Mouse (Mus musculus): ENCODE measurements at regions not wholly inside any gene's neighbourhood (a gene's known extent, or its start where the extent isn't known, plus 50 kb on each side); places are given as distances from the start of the nearest gene placed in this dataset.

DNA sequence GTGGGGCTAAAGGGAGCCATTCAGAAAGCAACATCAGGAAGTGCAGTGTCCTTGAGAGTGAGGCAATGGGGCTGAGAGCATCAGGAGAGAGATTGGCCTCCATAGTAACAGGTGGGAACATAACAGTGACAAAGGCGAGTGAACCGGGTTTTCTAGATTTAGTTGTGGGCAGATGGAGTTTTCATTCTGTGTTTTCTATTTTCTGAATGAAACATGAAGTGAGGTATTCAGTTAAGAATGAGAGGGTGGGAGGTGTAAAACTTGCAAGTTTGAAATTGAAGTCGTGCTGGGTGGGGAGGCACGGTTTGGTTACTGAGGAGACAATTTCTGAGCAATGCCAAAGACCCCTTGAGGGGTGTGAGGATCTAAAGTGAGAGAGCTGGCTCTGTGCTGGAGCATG, 893.3 kb downstream of the Diaph3 start:
- TF ChIP-seq CTCF (IDR thresholded peaks at IDR 0.05; ENCODE audit: low read depth) (no peak), EP300 (IDR thresholded peaks at IDR 0.05; ENCODE audit: low read depth) (no peak)
- H3K9me3 ChIP-seq (replicated peaks; ENCODE audit: control insufficient read depth, low read length): no peaks in the 10 kb centered on the region

DNA sequence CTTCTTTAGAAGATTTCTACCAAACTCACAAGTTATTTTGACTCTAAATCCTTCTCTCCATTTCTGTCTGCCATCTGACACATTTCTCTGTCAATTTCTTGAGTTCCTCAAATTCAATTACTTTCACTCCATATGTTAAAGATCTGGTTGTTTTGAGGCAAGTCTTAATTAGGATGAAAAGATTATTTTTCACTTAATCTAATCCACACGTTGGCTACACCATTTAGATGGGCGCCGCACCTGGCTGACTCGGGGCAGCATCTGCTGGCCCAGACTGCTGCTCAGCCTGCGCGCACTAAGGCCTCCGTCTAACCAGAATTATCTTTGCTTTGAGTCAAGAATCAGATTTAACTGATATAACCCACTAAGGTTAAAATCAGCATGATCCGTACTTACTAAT, 894.3 kb downstream of the Diaph3 start:
- Histone ChIP-seq H3K4me3 (ENCODE audit: low read depth, low read length) (no peak overlapping the region), H3K27ac (ENCODE audit: low read depth) (no peak overlapping the region), H3K4me2 (ENCODE audit: low read depth, low read length) (no peak overlapping the region), H3K27me3 (ENCODE audit: control insufficient read depth, insufficient read depth, low read length) (no peaks in the 10 kb centered on the region), H3K36me3 (replicated peaks; ENCODE audit: control insufficient read depth, insufficient read depth, low read length) (no peaks in the 10 kb centered on the region), H3K9me3 (replicated peaks; ENCODE audit: control insufficient read depth, low read length) (no peaks in the 10 kb centered on the region), H3K9ac (replicated peaks; ENCODE audit: low read depth, low read length) (no peak overlapping the region), H3K4me1 (ENCODE audit: control insufficient read depth, insufficient read depth) (no peaks in the 10 kb centered on the region)
- no peak for ATAC-seq (ENCODE audit: insufficient read depth, low read depth)
- TF ChIP-seq EP300 (IDR thresholded peaks at IDR 0.05; ENCODE audit: low read depth) (no peak), CTCF (IDR thresholded peaks at IDR 0.05; ENCODE audit: low read depth) (no peak)
- 94% methylated on average over 8 of the region's 8 CpGs for WGBS
- DNase-seq (ENCODE audit: low spot score): no peak

More for the DNA sequence above, 893.3 kb downstream of the Diaph3 start:
- Histone ChIP-seq H3K4me2 (ENCODE audit: low read depth, low read length) (no peak overlapping the region), H3K27ac (ENCODE audit: low read depth) (no peak overlapping the region), H3K4me3 (ENCODE audit: low read depth, low read length) (no peak overlapping the region), H3K27me3 (ENCODE audit: control insufficient read depth, insufficient read depth, low read length) (no peaks in the 10 kb centered on the region), H3K4me1 (ENCODE audit: control insufficient read depth, insufficient read depth) (no peaks in the 10 kb centered on the region), H3K36me3 (replicated peaks; ENCODE audit: control insufficient read depth, insufficient read depth, low read length) (no peaks in the 10 kb centered on the region), H3K9ac (replicated peaks; ENCODE audit: low read depth, low read length) (no peak overlapping the region)
- DNase-seq (ENCODE audit: low spot score) (no peak), ATAC-seq (ENCODE audit: insufficient read depth, low read depth) (no peak)
- WGBS: 81% methylated on average over 4 of the region's 4 CpGs

DNA sequence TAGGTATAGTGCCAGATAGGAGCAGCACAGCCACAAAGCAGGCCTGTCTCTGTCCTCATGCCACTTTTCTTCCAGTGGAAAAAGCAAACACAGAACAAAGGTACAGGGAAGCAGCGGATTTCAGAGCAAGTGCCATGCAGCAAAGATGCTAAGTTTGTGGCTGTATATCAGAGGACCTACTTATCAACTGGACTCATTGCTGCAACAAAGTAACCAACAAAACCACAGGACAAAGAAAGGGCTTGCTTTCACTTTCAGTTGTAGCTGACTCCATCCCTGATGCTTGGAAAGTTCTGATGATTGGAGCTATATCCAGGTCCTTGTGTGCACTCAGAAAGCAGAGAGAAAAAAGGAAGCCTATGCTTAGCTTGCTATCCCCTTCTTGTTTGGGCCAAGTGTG, 897.4 kb downstream of the Diaph3 start:
- H3K4me1 ChIP-seq (ENCODE audit: control insufficient read depth, insufficient read depth): no peaks in the 10 kb centered on the region
- DNase-seq (ENCODE audit: low spot score) (no peak), ATAC-seq (ENCODE audit: insufficient read depth, low read depth) (no peak)
- no peaks in the 10 kb centered on the region for H3K9me3 ChIP-seq (replicated peaks; ENCODE audit: control insufficient read depth, low read length)
- no peak overlapping the region for H3K9ac ChIP-seq (replicated peaks; ENCODE audit: low read depth, low read length)
- WGBS: 76% methylated on average over 1 of the region's 1 CpGs
- TF ChIP-seq CTCF (IDR thresholded peaks at IDR 0.05; ENCODE audit: low read depth) (no peak), EP300 (IDR thresholded peaks at IDR 0.05; ENCODE audit: low read depth) (no peak)
- H3K27me3 ChIP-seq (ENCODE audit: control insufficient read depth, insufficient read depth, low read length): no peaks in the 10 kb centered on the region
- H3K4me3 ChIP-seq (ENCODE audit: low read depth, low read length): no peak overlapping the region
- no peak overlapping the region for H3K27ac ChIP-seq (ENCODE audit: low read depth)
- no peak overlapping the region for H3K4me2 ChIP-seq (ENCODE audit: low read depth, low read length)
- no peaks in the 10 kb centered on the region for H3K36me3 ChIP-seq (replicated peaks; ENCODE audit: control insufficient read depth, insufficient read depth, low read length)

DNA sequence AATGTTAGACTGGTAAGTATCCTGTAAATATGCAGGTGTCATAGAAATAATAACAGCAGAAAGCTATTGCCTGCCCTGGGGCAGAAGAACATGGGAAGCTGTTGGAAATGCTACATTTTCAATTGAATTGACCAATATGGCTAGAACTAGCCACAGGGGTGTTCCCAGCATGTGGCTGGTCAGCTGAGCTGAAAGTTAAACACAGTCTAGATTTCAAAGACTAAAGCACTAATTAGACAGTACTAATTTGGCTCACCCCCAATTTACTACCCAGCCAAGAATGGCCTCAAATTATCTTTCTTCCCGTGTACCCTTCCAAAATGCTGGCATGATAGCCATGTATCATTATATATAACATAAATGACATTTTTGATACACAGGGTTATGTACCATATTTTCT, 898.2 kb downstream of the Diaph3 start:
- WGBS: 66% methylated on average over 1 of the region's 1 CpGs
- DNase-seq (ENCODE audit: low spot score): no peak
- no peaks in the 10 kb centered on the region for H3K9me3 ChIP-seq (replicated peaks; ENCODE audit: control insufficient read depth, low read length)
- no peaks in the 10 kb centered on the region for H3K27me3 ChIP-seq (ENCODE audit: control insufficient read depth, insufficient read depth, low read length)
- H3K4me1 ChIP-seq (ENCODE audit: control insufficient read depth, insufficient read depth): no peaks in the 10 kb centered on the region
- H3K4me3 ChIP-seq (ENCODE audit: low read depth, low read length): no peak overlapping the region
- no peak for ATAC-seq (ENCODE audit: insufficient read depth, low read depth)
- no peaks in the 10 kb centered on the region for H3K36me3 ChIP-seq (replicated peaks; ENCODE audit: control insufficient read depth, insufficient read depth, low read length)
- no peak overlapping the region for H3K9ac ChIP-seq (replicated peaks; ENCODE audit: low read depth, low read length)
- H3K4me2 ChIP-seq (ENCODE audit: low read depth, low read length): no peak overlapping the region
- no peak overlapping the region for H3K27ac ChIP-seq (ENCODE audit: low read depth)
- no peak for TF ChIP-seq CTCF (IDR thresholded peaks at IDR 0.05; ENCODE audit: low read depth)
- no peak for TF ChIP-seq EP300 (IDR thresholded peaks at IDR 0.05; ENCODE audit: low read depth)

DNA sequence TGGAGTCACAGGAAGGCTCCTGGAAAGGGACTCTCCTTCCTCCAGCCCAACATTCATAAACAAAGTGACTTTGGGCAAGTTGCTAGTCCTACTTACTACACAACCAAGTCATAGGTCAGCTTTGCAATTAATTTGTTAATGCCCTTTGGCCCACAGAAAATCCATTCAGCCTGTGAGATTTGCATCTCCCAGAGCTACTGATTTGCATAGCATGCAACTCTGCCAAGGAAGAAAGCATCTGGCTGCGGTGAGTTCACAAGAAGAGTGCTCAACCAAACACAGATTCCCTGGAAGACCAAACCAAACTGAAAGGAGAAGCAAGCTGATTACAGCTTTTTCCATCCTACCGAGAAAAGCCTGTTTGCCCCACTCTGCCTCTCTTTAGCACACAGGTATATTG, 901.9 kb downstream of the Diaph3 start:
- no peak for TF ChIP-seq CTCF (IDR thresholded peaks at IDR 0.05; ENCODE audit: low read depth)
- no peak for TF ChIP-seq EP300 (IDR thresholded peaks at IDR 0.05; ENCODE audit: low read depth)
- Histone ChIP-seq H3K4me1 (ENCODE audit: control insufficient read depth, insufficient read depth) (no peaks in the 10 kb centered on the region), H3K27ac (ENCODE audit: low read depth) (no peak overlapping the region), H3K9ac (replicated peaks; ENCODE audit: low read depth, low read length) (no peak overlapping the region), H3K36me3 (replicated peaks; ENCODE audit: control insufficient read depth, insufficient read depth, low read length) (no peaks in the 10 kb centered on the region), H3K27me3 (ENCODE audit: control insufficient read depth, insufficient read depth, low read length) (no peaks in the 10 kb centered on the region), H3K9me3 (replicated peaks; ENCODE audit: control insufficient read depth, low read length) (no peaks in the 10 kb centered on the region), H3K4me3 (ENCODE audit: low read depth, low read length) (no peak overlapping the region), H3K4me2 (ENCODE audit: low read depth, low read length) (no peak overlapping the region)
- no peak for ATAC-seq (ENCODE audit: insufficient read depth, low read depth)
- 41% methylated on average over 2 of the region's 2 CpGs for WGBS
- DNase-seq (ENCODE audit: low spot score): no peak

DNA sequence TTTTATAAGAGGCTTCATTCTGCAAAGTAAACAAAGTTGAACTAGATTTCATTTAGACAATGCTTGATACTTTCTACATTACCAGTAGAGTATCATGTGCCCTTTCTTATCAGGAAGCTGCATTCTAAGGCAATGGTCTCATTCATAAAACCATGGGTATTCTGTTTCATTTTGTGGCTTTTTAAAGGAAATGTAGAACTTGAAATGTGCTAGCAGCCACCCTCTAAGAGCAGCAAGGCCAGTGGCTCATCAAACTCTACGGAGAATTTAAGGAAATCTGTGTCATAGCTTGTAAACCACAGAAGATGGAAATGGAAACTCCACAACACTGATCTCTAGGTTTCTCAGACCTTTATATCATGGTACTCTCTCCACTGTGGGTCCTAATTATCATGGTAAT, 907.7 kb downstream of the Diaph3 start:
- WGBS: 78% methylated on average over 1 of the region's 1 CpGs
- Histone ChIP-seq H3K27me3 (ENCODE audit: control insufficient read depth, insufficient read depth, low read length) (no peaks in the 10 kb centered on the region), H3K9me3 (replicated peaks; ENCODE audit: control insufficient read depth, low read length) (no peaks in the 10 kb centered on the region), H3K9ac (replicated peaks; ENCODE audit: low read depth, low read length) (no peak overlapping the region), H3K36me3 (replicated peaks; ENCODE audit: control insufficient read depth, insufficient read depth, low read length) (no peaks in the 10 kb centered on the region), H3K4me2 (ENCODE audit: low read depth, low read length) (no peak overlapping the region), H3K27ac (ENCODE audit: low read depth) (no peak overlapping the region), H3K4me3 (ENCODE audit: low read depth, low read length) (no peak overlapping the region), H3K4me1 (ENCODE audit: control insufficient read depth, insufficient read depth) (no peaks in the 10 kb centered on the region)
- no peak for TF ChIP-seq CTCF (IDR thresholded peaks at IDR 0.05; ENCODE audit: low read depth)
- TF ChIP-seq EP300 (IDR thresholded peaks at IDR 0.05; ENCODE audit: low read depth): no peak
- ATAC-seq (ENCODE audit: insufficient read depth, low read depth): no peak
- no peak for DNase-seq (ENCODE audit: low spot score)
